Mouse (Mus musculus) naive thymus-derived CD4-positive, alpha-beta T cell, adult 2 months (primary cell): Measurements from ENCODE around the gene Ctla2a.
"Not testable (repeated sequence)": the region's sequence is repeated elsewhere in the genome, so short reads cannot be mapped to it uniquely, and the experiment has no call there.

Experiments used
- DNase-seq: peaks from one replicate; pipeline ENCODE4 v3.0.0-alpha.2; 2011; ENCODE audit warnings: low read depth

Ctla2a gene

GRCm38 (mm10) chr13:60936500-60936901, at the start of gene Ctla2a, which contains the start of gene Gm49391:
Ctla2a (minus strand) TSS chr13:60936625.
Gm49391 (minus strand) TSS chr13:60936571.
- DNase-seq: peak; percentile 70

DNA sequence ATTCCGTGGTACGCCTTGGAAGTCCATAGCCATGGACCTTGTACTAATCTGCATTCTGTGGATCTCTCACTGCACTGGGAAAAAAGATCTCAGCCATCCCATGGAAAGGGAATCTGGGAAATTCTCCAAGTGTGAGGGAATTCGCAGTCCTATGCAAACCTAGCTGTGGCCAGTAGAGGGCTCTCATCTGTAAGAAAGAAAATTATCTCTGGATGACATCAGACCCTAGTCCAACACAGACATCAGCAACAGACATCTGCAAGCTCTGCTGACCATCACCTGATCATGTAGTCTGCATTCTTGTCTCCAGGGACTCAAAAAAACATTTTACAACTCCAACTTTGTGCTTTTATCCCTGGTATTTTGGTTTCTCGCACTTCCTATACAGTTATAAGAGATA, 35.9 kb upstream of the Ctla2a start:
- DNase-seq: peak; percentile 1

GRCm38 (mm10) chr13:60963985-60964384, 27.6 kb upstream of the Ctla2a start:
- DNase-seq: not testable (repeated sequence)

- DNase-seq: no peak
Measured at GRCm38 (mm10) chr13:60961706-60962105, 25.3 kb upstream of the Ctla2a start.

DNA sequence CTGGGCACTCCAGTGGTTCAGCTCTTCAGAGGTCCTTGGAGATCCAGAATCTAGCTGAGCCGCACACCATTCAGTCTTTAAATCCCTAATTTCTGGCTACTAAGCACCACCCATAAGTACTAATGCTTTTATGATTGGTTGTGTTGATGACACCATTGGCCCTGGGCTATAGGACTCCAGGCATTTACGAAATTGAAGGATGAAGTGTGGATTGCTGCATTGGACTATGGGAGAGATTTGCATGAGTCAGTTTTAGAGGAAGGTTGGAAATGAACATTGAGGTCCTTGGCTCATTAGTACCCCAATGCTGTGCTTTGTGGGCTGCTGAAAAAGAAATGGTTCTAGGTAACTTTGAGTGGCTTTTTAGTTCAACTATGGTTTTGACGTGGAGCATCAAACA, 5.5 kb upstream of the Ctla2a start, which contains the start of gene Tpbpa:
Gene Tpbpa, minus strand, starts transcription at position 101 of the 400 bp plus-strand sequence.
- DNase-seq: not testable (repeated sequence)

- not testable (repeated sequence) for DNase-seq
Measured at GRCm38 (mm10) chr13:60935490-60935889, 935 bp downstream of the Ctla2a start, which contains the start of gene Gm49393. Gm49393 (minus strand) TSS chr13:60935590.

GRCm38 (mm10) chr13:60904780-60905179, 31.6 kb downstream of the Ctla2a start, which contains the start of gene Tpbpb:
Tpbpb (minus strand) TSS chr13:60904880.
- DNase-seq: not testable (repeated sequence)

DNA sequence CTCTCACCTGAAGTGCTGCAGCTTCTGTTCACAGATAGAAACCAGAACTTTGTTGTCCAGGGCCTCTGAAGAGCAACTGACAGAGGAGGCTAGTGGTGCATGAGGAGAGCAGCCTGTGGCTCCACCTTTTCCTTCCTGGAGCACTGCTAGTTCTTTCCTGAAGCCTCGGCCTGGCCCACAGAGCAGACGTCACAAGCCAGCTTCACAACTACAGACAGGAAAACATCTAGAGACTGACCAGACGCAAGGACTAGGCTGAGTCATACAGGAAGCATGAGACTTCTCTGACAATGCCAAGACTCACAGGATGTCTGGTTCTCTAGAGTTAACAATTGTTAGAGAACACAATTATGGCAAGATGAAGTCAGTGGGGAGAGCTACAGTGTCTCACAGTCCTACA, 39.1 kb downstream of the Ctla2a start, which contains the start of gene Ctla2b:
Gene Ctla2b, minus strand, starts transcription at position 120 of the 400 bp plus-strand sequence.
- DNase-seq: peak; percentile 53

DNA sequence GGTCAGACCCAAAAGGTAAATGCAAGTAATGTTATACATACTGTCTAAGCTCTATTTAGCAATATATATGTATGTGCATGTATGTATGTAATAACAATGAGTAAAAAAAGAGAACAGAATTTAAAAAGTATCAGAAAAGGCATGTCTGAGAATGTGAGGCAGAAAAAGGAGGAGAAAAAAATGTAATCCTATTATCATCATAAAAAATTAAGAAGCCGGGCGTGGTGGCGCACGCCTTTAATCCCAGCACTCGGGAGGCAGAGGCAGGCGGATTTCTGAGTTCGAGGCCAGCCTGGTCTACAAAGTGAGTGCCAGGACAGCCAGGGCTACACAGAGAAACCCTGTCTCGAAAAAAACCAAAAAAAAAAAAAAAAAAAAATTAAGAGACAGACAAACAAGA, 39.6 kb downstream of the Ctla2a start, which contains the start of gene Gm49392:
Gene Gm49392, minus strand, starts transcription at position 101 of the 400 bp plus-strand sequence.
- not testable (repeated sequence) for DNase-seq

DNA sequence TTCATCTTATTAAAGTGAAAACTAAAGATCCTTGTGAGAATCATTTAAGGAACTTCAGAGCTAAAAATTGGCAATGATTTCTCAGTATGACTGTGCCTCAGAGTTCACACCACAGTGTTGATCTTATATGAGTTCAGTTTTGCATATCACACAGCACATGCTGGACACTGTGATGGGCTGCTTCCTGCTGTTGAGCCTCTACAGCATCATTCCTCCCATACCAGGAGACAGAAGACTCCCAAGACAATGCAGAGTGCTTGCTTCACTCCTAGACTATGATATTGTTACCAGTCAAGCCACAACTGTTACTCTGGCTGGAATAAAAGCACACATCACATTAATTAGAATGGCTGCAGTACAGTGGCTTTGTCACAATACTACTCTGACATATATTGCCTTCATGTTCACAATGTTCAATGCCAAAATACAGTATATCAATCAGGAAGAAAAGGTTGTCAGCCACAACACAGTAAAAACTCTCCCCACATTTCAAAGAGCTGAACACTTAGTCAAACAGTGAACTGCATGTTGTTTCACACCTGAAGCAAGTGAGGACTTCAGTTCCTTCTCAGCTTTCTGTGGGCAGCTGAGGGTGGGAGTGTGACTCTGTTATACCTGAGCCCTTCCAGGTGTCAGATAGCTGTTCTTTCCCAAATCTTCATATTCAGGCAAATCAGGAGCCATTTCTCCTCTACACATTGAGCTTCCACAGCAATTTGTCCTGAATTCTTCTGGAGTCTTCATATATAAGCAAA, 40.8 kb downstream of the Ctla2a start:
- DNase-seq: no peak

- DNase-seq: no peak
Measured at GRCm38 (mm10) chr13:60892301-60892700, 44.1 kb downstream of the Ctla2a start.
